Mouse (Mus musculus) kidney, embryonic 16.5 days (tissue): ENCODE measurements around the gene Srd5a3. TPM values are rescaled to one million over a fixed set of nuclear protein-coding genes. Genes with fewer than 3 reads are reported as not detected.

Experiments
- ATAC-seq: fragments of 200-750 bp; cut with Nextera tagmentation; 2 replicates; pipeline ENCODE4 v1.8.0; 2017; ENCODE audit warnings: moderate TSS enrichment; ENCODE audit not compliant: low FRiP score, low TSS enrichment
- H3K27ac ChIP-seq: fragments of 300-500 bp; sonication (generic); 2 replicates; pipeline ENCODE4 v1.5.1; 2014; ENCODE audit warnings: low read length
- H3K27me3 ChIP-seq: fragments of 300-500 bp; sonication (generic); 2 replicates; pipeline ENCODE4 v1.6.1; 2014; ENCODE audit warnings: low read length, control low read depth, mixed read lengths; ENCODE audit not compliant: insufficient read depth
- H3K36me3 ChIP-seq: fragments of 300-500 bp; sonication (generic); 2 replicates; pipeline ENCODE4 v1.6.1; 2014; ENCODE audit warnings: low read length, control low read depth, mixed read lengths; ENCODE audit not compliant: insufficient read depth
- H3K4me1 ChIP-seq: fragments of 300-500 bp; sonication (generic); 2 replicates; pipeline ENCODE4 v1.6.1; 2014; ENCODE audit warnings: low read length, control low read depth, mixed read lengths; ENCODE audit not compliant: insufficient read depth
- H3K4me2 ChIP-seq: fragments of 300-500 bp; sonication (generic); replicated peaks from 2 replicates; pipeline ENCODE4 v1.6.1; 2014; ENCODE audit warnings: low read depth, low read length
- H3K4me3 ChIP-seq: fragments of 300-500 bp; sonication (generic); 2 replicates; pipeline ENCODE4 v1.5.1; 2014; ENCODE audit warnings: mild to moderate bottlenecking, low read length
- H3K9ac ChIP-seq: fragments of 300-500 bp; sonication (generic); replicated peaks from 2 replicates; pipeline ENCODE4 v1.6.1; 2014; ENCODE audit warnings: low read length
- H3K9me3 ChIP-seq: fragments of 300-500 bp; sonication (generic); 2 replicates; pipeline ENCODE4 v1.6.1; 2016; ENCODE audit warnings: low read length, control low read depth
- WGBS: fragments of 180-500 bp; shearing (Covaris S2); extraction: QIAGEN DNeasy Blood & Tissue Kit; methylation state at CpG from one replicate; pipeline ENCODE4 v1.1.7; 2014; 5-methylcytosine and 5-hydroxymethylcytosine counted together
- polyA plus RNA-seq: library from polyadenylated mRNA; unstranded; fragments of >200 nt; fragmentation: Nextera tagmentation; extraction: Ambion mirVana; gene quantifications from 2 replicates; pipeline ENCODE4 v1.2.1, GENCODE M21; 2015

Gene Srd5a3
- polyA plus RNA-seq, 1 experiment from 2014 or later = 42.8 TPM

DNA sequence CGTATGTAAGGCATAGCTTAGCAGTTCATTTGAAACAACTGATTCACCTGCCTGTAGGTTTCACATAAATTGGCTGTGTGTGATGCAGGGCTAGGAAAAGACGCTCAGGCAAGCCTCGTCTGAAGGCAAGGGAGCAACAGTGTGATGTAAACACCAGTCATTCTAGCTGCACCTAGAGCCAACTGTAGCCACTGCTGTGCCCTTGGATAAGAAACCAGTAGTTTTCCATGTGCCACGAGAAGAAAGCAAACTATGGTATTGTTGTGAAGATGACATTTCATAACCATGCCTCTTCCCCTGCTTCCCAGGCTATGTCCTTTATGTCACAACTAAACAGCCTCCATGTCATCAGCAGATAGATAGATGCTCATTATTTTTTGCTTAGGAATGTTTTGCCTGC is 3.3 kb downstream of the Srd5a3 start:
- ATAC-seq = no peak
- Histone ChIP-seq H3K9ac (no peak overlapping the region), H3K27ac (no peak overlapping the region), H3K4me1 (peaks cover 15% of the 10 kb centered on the region), H3K27me3 (no peaks in the 10 kb centered on the region), H3K4me2 (no peak overlapping the region), H3K36me3 (no peaks in the 10 kb centered on the region), H3K4me3 (no peak overlapping the region), H3K9me3 (no peaks in the 10 kb centered on the region)
- 91% methylated on average over 4 of the region's 4 CpGs for WGBS

DNA sequence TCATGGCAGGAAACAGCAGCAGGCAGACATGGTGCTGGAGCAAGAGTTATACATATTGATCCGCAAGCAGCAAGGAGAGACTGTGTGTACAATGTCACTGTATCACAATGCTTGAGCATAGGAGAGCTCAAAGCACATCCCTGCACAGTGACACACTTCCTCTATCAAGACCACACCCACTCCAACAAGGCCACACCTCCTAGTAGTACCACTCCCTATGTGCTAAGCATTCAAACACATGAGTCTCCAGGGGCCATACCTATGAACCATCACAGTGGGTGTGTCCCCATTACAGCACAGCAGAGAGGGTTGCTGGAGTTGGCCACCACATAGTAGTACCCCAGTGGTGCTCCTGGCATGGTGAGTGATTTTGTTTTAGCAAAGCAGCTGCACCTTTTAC is 6.3 kb downstream of the Srd5a3 start:
- no peak overlapping the region for H3K4me3 ChIP-seq
- no peaks in the 10 kb centered on the region for H3K27me3 ChIP-seq
- H3K27ac ChIP-seq = no peak overlapping the region
- no peak overlapping the region for H3K4me2 ChIP-seq
- H3K9me3 ChIP-seq = no peaks in the 10 kb centered on the region
- no peak for ATAC-seq
- peaks cover 1% of the 10 kb centered on the region; the same call in 1 of the 2 replicates for H3K4me1 ChIP-seq
- H3K36me3 ChIP-seq = peaks cover 13% of the 10 kb centered on the region
- 100% methylated on average over 1 of the region's 1 CpGs for WGBS
- no peak overlapping the region for H3K9ac ChIP-seq

DNA sequence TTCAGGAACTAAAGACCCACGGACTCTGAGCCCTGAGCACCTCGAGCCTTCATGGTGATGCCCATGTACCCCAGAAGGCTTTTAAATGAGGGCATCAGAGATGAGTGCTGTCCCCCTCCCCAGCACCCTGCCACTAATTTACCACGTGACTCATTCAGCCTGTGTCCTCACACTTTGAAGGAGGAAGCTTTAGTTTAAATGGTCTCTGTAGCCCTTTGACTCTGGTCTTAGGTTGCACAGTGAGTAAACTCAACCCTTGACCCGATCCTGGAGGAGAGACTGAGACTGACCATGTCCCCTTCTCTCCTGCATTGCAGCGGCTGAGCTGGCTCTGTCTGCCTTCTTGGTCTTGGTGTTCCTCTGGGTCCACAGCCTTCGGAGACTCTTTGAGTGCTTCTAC is 9.4 kb downstream of the Srd5a3 start:
- H3K4me2 ChIP-seq = no peak overlapping the region
- H3K4me1 ChIP-seq = no peaks in the 10 kb centered on the region
- H3K4me3 ChIP-seq = no peak overlapping the region
- WGBS = 85% methylated on average over 6 of the region's 6 CpGs
- ATAC-seq = no peak
- H3K27me3 ChIP-seq = no peaks in the 10 kb centered on the region
- H3K9ac ChIP-seq = no peak overlapping the region
- H3K9me3 ChIP-seq = no peaks in the 10 kb centered on the region
- H3K36me3 ChIP-seq = peaks cover 13% of the 10 kb centered on the region
- H3K27ac ChIP-seq = no peak overlapping the region

DNA sequence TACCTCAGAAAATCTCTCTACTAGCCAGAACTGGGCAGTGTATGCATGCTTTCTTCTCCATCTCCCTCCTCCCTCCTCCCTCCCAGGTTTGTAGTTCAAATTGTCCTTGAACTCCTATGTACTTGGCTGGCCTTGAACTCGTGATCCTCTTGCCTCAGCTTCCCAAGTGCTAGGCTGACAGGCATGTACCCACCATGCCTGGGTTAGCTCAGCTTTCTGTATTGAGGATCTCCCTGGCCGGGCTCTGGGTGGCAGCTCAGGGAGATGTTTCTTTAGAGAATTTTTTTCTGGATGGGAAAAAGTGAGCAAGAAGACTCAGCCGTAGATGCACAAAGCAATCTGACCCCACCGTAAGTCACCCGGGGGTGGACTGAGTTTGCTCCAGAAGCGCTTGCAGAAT is 12.9 kb downstream of the Srd5a3 start:
- Histone ChIP-seq H3K36me3 (peaks cover 21% of the 10 kb centered on the region), H3K9me3 (no peaks in the 10 kb centered on the region), H3K4me3 (no peak overlapping the region), H3K4me2 (no peak overlapping the region), H3K27me3 (no peaks in the 10 kb centered on the region), H3K27ac (no peak overlapping the region), H3K4me1 (no peaks in the 10 kb centered on the region), H3K9ac (no peak overlapping the region)
- ATAC-seq = no peak
- 90% methylated on average over 6 of the region's 6 CpGs for WGBS

DNA sequence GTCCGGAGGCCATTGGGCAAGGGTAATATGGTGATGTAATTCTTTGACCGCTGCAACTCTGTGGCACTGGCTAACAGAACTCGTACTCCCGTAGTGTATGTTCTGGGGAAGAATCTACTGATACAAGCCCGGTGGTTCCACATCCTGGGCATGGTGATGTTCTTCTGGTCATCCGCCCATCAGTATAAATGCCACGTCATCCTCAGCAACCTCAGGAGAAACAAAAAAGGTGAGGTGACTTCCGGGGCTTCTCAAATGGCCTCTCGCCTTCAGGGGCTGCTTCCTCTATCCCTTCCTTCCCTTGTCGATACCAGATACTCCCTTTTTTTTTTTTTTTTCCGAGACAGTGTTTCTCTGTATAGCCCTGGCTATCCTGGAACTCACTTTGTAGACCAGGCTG is 13.4 kb downstream of the Srd5a3 start:
- no peak for ATAC-seq
- 91% methylated on average over 11 of the region's 11 CpGs for WGBS
- Histone ChIP-seq H3K27ac (no peak overlapping the region), H3K36me3 (peaks cover 21% of the 10 kb centered on the region), H3K9me3 (no peaks in the 10 kb centered on the region), H3K4me1 (no peaks in the 10 kb centered on the region), H3K9ac (no peak overlapping the region), H3K4me2 (no peak overlapping the region), H3K27me3 (no peaks in the 10 kb centered on the region), H3K4me3 (no peak overlapping the region)

DNA sequence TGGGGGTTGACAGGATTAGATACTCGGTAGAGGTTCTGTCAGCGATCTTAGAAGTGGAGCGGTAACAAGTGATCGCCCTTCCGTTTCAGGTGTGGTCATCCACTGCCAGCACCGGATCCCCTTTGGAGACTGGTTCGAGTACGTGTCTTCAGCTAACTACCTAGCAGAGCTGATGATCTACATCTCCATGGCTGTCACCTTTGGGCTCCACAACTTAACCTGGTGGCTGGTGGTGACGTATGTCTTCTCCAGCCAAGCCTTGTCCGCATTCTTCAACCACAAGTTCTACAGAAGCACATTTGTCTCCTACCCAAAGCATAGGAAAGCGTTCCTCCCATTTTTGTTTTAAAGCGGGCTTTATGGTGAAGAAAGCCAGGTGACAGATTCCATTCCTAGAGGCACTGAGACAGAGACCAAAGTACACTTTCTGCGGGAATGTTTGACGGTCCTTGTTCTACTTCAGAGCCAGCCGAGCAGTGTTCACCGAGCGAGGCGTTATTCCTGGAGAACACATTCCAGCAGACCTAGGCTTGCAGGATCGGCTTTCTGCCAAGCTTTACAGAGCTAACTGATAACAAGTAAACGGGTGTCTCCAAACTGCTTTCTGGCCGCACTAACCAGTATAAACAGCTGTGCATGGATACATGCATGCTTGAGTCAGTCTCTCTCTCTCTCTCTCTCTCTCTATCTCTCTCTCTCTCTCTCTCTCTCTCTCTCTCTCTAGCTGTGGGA is 14.5 kb downstream of the Srd5a3 start:
- H3K27me3 ChIP-seq = no peaks in the 10 kb centered on the region
- H3K9me3 ChIP-seq = no peaks in the 10 kb centered on the region
- peaks cover 21% of the 10 kb centered on the region for H3K36me3 ChIP-seq
- no peak overlapping the region for H3K9ac ChIP-seq
- 78% methylated on average over 21 of the region's 21 CpGs for WGBS
- ATAC-seq = no peak
- H3K4me2 ChIP-seq = no peak overlapping the region
- no peak overlapping the region for H3K4me3 ChIP-seq
- no peak overlapping the region for H3K27ac ChIP-seq
- H3K4me1 ChIP-seq = no peaks in the 10 kb centered on the region

DNA sequence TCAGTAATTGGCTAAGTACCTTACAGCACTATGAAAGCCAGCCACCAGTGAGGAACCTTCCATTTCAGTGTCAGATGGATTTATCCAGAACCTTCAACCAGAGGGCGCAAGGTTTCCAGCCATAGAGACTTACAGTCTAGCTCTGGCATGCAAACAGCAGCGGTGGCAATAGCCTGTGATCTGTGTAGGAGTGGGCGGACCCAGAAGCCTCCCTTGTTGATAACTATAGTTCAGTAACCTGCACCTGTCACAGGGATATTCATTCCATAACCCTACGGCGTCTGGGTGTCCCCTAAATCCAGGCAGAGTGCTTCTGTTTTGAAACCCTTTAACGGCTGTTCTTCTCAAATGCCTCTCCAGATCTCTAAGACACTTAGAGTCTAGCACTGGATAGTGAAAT is 19.5 kb downstream of the Srd5a3 start:
- no peaks in the 10 kb centered on the region for H3K9me3 ChIP-seq
- H3K9ac ChIP-seq = no peak overlapping the region
- H3K4me1 ChIP-seq = no peaks in the 10 kb centered on the region
- H3K4me2 ChIP-seq = no peak overlapping the region
- WGBS = 69% methylated on average over 6 of the region's 6 CpGs
- H3K4me3 ChIP-seq = no peak overlapping the region
- no peak for ATAC-seq
- peaks cover 8% of the 10 kb centered on the region for H3K36me3 ChIP-seq
- H3K27me3 ChIP-seq = no peaks in the 10 kb centered on the region
- H3K27ac ChIP-seq = no peak overlapping the region

DNA sequence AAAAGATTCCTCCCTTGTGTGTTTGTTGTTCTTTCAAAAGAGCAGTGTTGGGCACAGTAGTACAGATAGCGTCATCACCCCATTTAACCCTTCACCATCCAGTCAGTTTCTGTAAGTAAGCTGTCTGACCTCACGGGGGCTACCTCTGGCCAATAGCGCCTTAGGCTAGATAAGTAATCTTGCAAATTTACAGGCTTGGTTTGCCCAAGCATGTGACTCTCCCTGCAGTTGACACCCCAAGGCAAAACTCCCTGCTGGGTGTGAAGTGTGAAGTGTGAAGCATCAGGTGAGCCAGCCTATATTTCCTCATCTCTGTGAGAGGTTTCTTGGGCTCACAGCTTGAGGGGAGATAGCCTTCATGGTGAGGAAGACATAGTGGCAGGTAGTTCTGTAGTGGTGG is 20.0 kb downstream of the Srd5a3 start:
- Histone ChIP-seq H3K9ac (no peak overlapping the region), H3K9me3 (no peaks in the 10 kb centered on the region), H3K27ac (no peak overlapping the region), H3K4me2 (no peak overlapping the region), H3K27me3 (no peaks in the 10 kb centered on the region), H3K36me3 (peaks cover 8% of the 10 kb centered on the region), H3K4me3 (no peak overlapping the region), H3K4me1 (no peaks in the 10 kb centered on the region)
- WGBS = 56% methylated on average over 3 of the region's 3 CpGs
- no peak for ATAC-seq

DNA sequence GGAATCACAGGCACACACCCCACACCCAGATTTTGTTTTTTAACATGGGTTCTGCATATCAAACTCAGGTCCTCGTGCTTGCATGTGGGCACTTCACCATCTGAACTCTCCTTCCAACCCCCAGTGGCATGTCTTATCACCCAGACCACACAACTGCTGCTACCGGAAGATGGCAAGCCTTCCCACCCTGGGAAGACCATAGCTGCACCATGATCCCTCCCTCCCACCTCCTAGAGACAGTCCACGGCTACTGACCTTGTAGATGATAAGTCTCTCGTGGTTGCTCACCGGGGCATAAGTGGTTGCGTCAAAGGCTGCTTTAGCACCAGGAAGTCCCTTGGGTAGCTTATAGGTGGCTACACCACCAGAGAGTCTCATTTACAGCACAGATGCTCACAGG is 21.4 kb downstream of the Srd5a3 start:
- Histone ChIP-seq H3K27me3 (no peaks in the 10 kb centered on the region), H3K4me1 (no peaks in the 10 kb centered on the region), H3K9ac (no peak overlapping the region), H3K9me3 (no peaks in the 10 kb centered on the region), H3K4me3 (no peak overlapping the region), H3K36me3 (0 out of 2 replicates have a peak, but pooled peaks cover under 1% of the 10 kb centered on the region), H3K4me2 (no peak overlapping the region), H3K27ac (no peak overlapping the region)
- 94% methylated on average over 6 of the region's 6 CpGs for WGBS
- no peak for ATAC-seq

DNA sequence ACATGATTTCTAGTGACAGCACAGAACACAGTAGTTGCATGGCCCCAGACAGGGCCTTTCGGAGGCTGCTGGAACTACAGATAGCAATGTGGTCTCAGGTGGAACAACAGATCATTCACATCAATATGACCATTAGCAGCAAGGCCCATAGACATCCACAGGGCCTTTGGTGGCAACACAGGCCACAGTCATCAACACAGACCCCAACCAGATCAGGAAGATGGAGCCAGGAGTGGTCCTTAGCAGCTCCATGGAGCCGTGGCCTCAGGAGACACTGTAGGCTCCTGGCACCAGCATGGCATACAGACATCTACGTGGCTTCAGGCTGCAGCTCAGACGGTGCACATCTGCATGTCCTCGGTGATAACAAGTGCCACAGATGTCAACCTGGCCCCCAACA is 22.9 kb downstream of the Srd5a3 start:
- no peak overlapping the region for H3K4me3 ChIP-seq
- no peaks in the 10 kb centered on the region for H3K36me3 ChIP-seq
- H3K9ac ChIP-seq = no peak overlapping the region
- no peaks in the 10 kb centered on the region for H3K27me3 ChIP-seq
- no peaks in the 10 kb centered on the region for H3K4me1 ChIP-seq
- H3K9me3 ChIP-seq = no peaks in the 10 kb centered on the region
- ATAC-seq = no peak
- no peak overlapping the region for H3K27ac ChIP-seq
- WGBS = 80% methylated on average over 5 of the region's 5 CpGs
- H3K4me2 ChIP-seq = no peak overlapping the region
